Mouse (Mus musculus): ENCODE measurements around the gene Gm11273. TPM values are rescaled to one million over a fixed set of nuclear protein-coding genes. Genes with fewer than 3 reads are reported as not detected.
"Not testable (repeated sequence)": the region's sequence is repeated elsewhere in the genome, so short reads cannot be mapped to it uniquely, and the experiment has no call there.

Gene Gm11273
- polyA plus RNA-seq (2015; fragmentation: Nextera tagmentation; extraction: Ambion mirVana) = 6.4 and 8.9 TPM in 2 replicates

DNA sequence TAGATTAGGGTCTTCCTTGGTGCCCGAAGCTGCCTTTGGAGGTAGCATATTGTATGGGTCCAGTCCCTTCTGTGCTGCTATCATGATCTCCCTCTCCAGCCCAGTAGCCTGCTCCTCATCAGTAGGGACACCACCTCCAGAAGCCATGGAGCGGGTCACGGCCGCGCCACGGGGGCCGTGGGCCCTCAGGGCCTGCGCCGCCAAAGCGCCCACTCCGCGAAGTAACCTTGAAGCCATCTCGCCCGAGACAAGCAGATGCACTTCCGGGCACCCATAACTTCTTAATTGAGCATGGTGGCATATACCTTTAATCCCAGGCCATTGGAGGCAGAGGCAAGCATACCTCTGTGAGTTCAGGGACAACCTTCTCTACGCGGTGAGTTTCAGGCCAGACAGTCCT is at the start of gene Gm11273:
Gm11273 (minus strand) TSS at position 237 of the 400 bp plus-strand sequence.
- WGBS (ENCODE audit: insufficient replicate concordance) = 92% methylated on average over 16 of the region's 17 CpGs
- ATAC-seq; H3K4me3 ChIP-seq (ENCODE audit: low read depth, low read length); H3K27ac ChIP-seq (ENCODE audit: low read depth); H3K4me1 ChIP-seq (ENCODE audit: insufficient read depth); H3K9me3 ChIP-seq (ENCODE audit: low read length); H3K36me3 ChIP-seq (replicated peaks; ENCODE audit: insufficient read depth, low read length); H3K4me2 ChIP-seq (ENCODE audit: low read depth, low read length); H3K27me3 ChIP-seq (ENCODE audit: insufficient read depth, low read length); H3K9ac ChIP-seq (replicated peaks); DNase-seq: not testable (repeated sequence)

GRCm38 (mm10) chr13:21550416-21551110 is 49.3 kb upstream of the Gm11273 start:
- DNase-seq = peak; percentile 14
- H3K4me3 ChIP-seq (ENCODE audit: low read depth, low read length) = no peak overlapping the region
- WGBS (ENCODE audit: insufficient replicate concordance) = 50% methylated on average over 3 of the region's 3 CpGs

DNA sequence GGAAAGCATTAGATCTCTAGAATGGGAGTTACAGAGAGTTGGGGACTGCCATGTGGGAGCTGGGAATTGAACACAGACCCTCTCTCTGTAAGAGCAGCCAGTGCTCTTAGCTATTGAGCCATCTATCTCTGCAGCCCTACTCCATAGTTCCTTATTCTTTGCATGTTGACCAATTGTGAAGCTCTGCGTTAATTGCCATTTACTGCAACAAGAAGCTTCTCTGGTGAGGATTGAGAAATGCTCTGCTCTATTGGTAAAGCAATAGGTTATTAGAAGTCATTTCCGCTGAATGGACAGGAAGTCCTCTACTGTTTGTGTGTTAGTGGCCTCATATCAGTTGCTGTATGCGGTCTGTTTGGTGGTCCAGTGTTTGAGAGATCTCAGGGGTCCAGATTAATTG is 48.3 kb upstream of the Gm11273 start:
- H3K9ac ChIP-seq (replicated peaks) = no peak overlapping the region
- ATAC-seq = peak; percentile 48; the same call in 1 of the 2 replicates
- H3K4me2 ChIP-seq (ENCODE audit: low read depth, low read length) = no peak overlapping the region
- WGBS (ENCODE audit: insufficient replicate concordance) = 60% methylated on average over 3 of the region's 3 CpGs
- DNase-seq = no peak
- H3K27ac ChIP-seq (ENCODE audit: low read depth) = no peak overlapping the region
- H3K27me3 ChIP-seq (ENCODE audit: insufficient read depth, low read length) = no peaks in the 10 kb centered on the region
- no peak overlapping the region for H3K4me3 ChIP-seq (ENCODE audit: low read depth, low read length)
- TF ChIP-seq EP300 (IDR thresholded peaks at IDR 0.05; ENCODE audit: low read depth) (no peak), CTCF (IDR thresholded peaks at IDR 0.05; ENCODE audit: low read depth) (no peak)
- H3K9me3 ChIP-seq (ENCODE audit: low read length) = no peaks in the 10 kb centered on the region
- H3K36me3 ChIP-seq (replicated peaks; ENCODE audit: insufficient read depth, low read length) = no peaks in the 10 kb centered on the region
- no peaks in the 10 kb centered on the region; the same call in 1 of the 2 replicates for H3K4me1 ChIP-seq (ENCODE audit: insufficient read depth)

More at GRCm38 (mm10) chr13:21550416-21551110, 49.3 kb upstream of the Gm11273 start:
- no peaks in the 10 kb centered on the region; the same call in 1 of the 2 replicates for H3K4me1 ChIP-seq (ENCODE audit: insufficient read depth)
- no peak overlapping the region for H3K9ac ChIP-seq (replicated peaks)
- no peaks in the 10 kb centered on the region for H3K9me3 ChIP-seq (ENCODE audit: low read length)
- H3K27me3 ChIP-seq (ENCODE audit: insufficient read depth, low read length) = no peaks in the 10 kb centered on the region
- H3K36me3 ChIP-seq (replicated peaks; ENCODE audit: insufficient read depth, low read length) = no peaks in the 10 kb centered on the region
- H3K27ac ChIP-seq (ENCODE audit: low read depth) = peak overlapping the region; percentile 29; the same call in 1 of the 2 replicates
- peak overlapping the region; percentile 34 for H3K4me2 ChIP-seq (ENCODE audit: low read depth, low read length)
- TF ChIP-seq EP300 (IDR thresholded peaks at IDR 0.05; ENCODE audit: low read depth) = no peak
- TF ChIP-seq CTCF (IDR thresholded peaks at IDR 0.05; ENCODE audit: low read depth) = no peak
- ATAC-seq = peak; percentile 91

- no peak within 1 kb of the TSS for H3K4me2 ChIP-seq (ENCODE audit: low read depth, low read length)
- ATAC-seq = no peak
These were observed 41.5 kb upstream of the Gm11273 start, which contains the start of gene Olfr1366 for GRCm38 (mm10) chr13:21542708-21543107. TSS of gene Olfr1366 (minus strand) at chr13:21542808.

DNA sequence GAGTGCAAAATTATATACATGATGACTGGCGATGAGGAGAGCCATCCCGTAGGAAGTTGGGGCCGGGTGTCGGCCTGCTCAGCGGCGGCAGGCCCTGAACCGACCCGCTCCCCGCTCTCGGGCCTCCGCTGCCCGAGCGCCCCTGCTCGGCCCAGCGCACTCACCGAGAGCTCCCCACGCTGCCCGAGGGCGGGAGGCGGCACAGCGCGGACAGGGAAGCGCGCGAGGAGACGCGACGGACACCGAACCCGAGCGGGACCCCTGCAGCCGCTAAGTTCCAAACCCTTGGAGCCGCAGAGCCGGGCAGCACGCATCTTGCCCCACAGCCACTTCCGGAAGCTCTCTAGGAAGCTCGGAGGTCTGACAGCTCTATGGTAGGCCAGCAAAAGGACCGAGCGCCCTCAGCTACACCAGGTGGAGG is 29.6 kb upstream of the Gm11273 start, which contains the start of gene Zkscan8:
Zkscan8 (minus strand) TSS at position 340 of the 421 bp plus-strand sequence.
- H3K4me2 ChIP-seq (ENCODE audit: low read depth, low read length) = peak within 1 kb of the TSS; percentile 74
- ATAC-seq (peak; percentile 100), DNase-seq (peak; percentile 90)
- no peaks in the 10 kb centered on the region for H3K27me3 ChIP-seq (ENCODE audit: insufficient read depth, low read length)
- H3K36me3 ChIP-seq (replicated peaks; ENCODE audit: insufficient read depth, low read length) = peaks cover 9% of the 10 kb centered on the region
- H3K9me3 ChIP-seq (ENCODE audit: low read length) = no peaks in the 10 kb centered on the region
- H3K9ac ChIP-seq (replicated peaks) = peak within 1 kb of the TSS; percentile 92
- peaks cover 9% of the 10 kb centered on the region; the same call in 1 of the 2 replicates for H3K4me1 ChIP-seq (ENCODE audit: insufficient read depth)
- peak within 1 kb of the TSS; percentile 92 for H3K27ac ChIP-seq (ENCODE audit: low read depth)
- peak within 1 kb of the TSS; percentile 77 for H3K4me3 ChIP-seq (ENCODE audit: low read depth, low read length)
- TF ChIP-seq CTCF (IDR thresholded peaks at IDR 0.05; ENCODE audit: low read depth) (no peak; the same call in 1 of the 2 replicates), EP300 (IDR thresholded peaks at IDR 0.05; ENCODE audit: low read depth) (no peak)
- WGBS (ENCODE audit: insufficient replicate concordance) = 0% methylated on average over 39 of the region's 39 CpGs

More at GRCm38 (mm10) chr13:21542708-21543107, 41.5 kb upstream of the Gm11273 start, which contains the start of gene Olfr1366:
- TF ChIP-seq CTCF (IDR thresholded peaks at IDR 0.05; ENCODE audit: low read depth) (no peak), EP300 (IDR thresholded peaks at IDR 0.05; ENCODE audit: low read depth) (no peak)
- no peak within 1 kb of the TSS for H3K9ac ChIP-seq (replicated peaks)
- no peaks in the 10 kb centered on the region for H3K36me3 ChIP-seq (replicated peaks; ENCODE audit: insufficient read depth, low read length)
- WGBS (ENCODE audit: insufficient replicate concordance) = 58% methylated on average over 1 of the region's 1 CpGs
- H3K27me3 ChIP-seq (ENCODE audit: insufficient read depth, low read length) = no peaks in the 10 kb centered on the region
- no peak for DNase-seq
- no peak within 1 kb of the TSS for H3K27ac ChIP-seq (ENCODE audit: low read depth)
- H3K9me3 ChIP-seq (ENCODE audit: low read length) = no peaks in the 10 kb centered on the region
- H3K4me1 ChIP-seq (ENCODE audit: insufficient read depth) = no peaks in the 10 kb centered on the region
- H3K4me3 ChIP-seq (ENCODE audit: low read depth, low read length) = no peak within 1 kb of the TSS

DNA sequence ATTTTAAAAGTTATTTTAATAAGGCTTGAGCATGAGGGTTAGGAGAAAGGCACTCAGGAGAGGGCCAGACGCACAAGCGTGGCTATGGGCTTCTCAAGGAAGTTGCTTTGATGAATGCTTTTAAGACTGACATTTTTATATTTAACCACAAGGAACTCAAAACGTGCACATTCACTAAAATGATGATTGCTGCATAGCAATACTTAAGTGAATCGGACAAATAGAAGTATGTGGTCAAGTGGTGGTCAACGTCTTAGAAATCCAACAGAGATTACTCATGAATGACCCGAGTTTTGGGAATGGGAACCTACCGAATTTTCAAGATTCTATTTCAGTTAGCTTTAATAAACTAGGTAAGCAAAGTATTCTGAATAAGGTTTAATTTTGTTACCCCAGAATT is 28.9 kb upstream of the Gm11273 start:
- TF ChIP-seq CTCF (IDR thresholded peaks at IDR 0.05; ENCODE audit: low read depth) = no peak
- Histone ChIP-seq H3K36me3 (replicated peaks; ENCODE audit: insufficient read depth, low read length) (peaks cover 14% of the 10 kb centered on the region), H3K4me3 (ENCODE audit: low read depth, low read length) (peak overlapping the region; percentile 77), H3K9me3 (ENCODE audit: low read length) (no peaks in the 10 kb centered on the region), H3K27ac (ENCODE audit: low read depth) (no peak overlapping the region), H3K27me3 (ENCODE audit: insufficient read depth, low read length) (no peaks in the 10 kb centered on the region), H3K4me2 (ENCODE audit: low read depth, low read length) (peak overlapping the region; percentile 74), H3K4me1 (ENCODE audit: insufficient read depth) (peaks cover 9% of the 10 kb centered on the region; the same call in 1 of the 2 replicates), H3K9ac (replicated peaks) (no peak overlapping the region)
- no peak for DNase-seq
- ATAC-seq = no peak
- WGBS (ENCODE audit: insufficient replicate concordance) = 41% methylated on average over 7 of the region's 7 CpGs

All from liver, postnatal 0 days (tissue).